Mouse (Mus musculus): ENCODE results near the gene Cirbp. TPM values are rescaled to one million over a fixed set of nuclear protein-coding genes. Genes with fewer than 3 reads are reported as not detected.

Gene Cirbp
- polyA plus RNA-seq, 2 experiments from 2014 or later: 132 to 177 TPM

DNA sequence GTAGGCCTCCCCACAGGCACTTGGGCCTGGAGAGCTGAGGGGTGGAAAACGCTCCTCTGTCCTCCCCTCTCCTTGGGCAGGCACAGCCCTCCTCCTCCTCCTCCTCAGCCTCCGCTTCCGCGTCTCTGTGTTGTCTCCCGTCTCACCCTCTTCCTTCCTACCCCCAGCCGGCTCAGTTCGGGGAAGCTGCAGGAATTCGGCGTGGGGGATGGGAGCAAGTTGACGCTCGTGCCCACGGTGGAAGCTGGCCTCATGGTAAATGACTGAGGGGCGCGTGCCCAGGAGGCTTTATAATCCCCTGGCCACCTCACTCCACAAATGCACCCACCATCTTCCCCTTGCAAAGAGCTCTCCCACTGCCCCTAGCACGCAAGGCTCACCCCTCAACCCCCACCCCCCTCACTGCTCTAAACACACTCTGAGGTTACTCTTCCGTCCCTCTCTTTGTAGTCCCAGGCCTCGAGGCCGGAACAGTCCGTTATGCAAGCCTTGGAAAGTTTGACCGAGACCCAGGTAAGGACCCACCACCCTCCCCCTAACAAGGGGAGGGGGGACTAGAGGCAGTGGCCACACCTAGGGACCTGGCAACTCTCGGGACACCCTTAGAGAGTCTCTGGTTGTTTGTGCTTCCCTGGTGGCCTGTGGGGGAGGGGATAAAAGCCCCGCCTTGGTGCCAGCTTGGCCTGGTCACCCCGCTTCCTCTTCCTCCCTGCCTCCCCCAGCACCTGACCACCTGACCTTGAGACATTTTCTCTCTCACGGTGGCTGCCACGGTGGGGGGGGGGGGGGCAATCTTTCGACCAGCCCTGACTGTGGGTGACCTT, 14.4 kb upstream of the Cirbp start:
- ATAC-seq: no peak

DNA sequence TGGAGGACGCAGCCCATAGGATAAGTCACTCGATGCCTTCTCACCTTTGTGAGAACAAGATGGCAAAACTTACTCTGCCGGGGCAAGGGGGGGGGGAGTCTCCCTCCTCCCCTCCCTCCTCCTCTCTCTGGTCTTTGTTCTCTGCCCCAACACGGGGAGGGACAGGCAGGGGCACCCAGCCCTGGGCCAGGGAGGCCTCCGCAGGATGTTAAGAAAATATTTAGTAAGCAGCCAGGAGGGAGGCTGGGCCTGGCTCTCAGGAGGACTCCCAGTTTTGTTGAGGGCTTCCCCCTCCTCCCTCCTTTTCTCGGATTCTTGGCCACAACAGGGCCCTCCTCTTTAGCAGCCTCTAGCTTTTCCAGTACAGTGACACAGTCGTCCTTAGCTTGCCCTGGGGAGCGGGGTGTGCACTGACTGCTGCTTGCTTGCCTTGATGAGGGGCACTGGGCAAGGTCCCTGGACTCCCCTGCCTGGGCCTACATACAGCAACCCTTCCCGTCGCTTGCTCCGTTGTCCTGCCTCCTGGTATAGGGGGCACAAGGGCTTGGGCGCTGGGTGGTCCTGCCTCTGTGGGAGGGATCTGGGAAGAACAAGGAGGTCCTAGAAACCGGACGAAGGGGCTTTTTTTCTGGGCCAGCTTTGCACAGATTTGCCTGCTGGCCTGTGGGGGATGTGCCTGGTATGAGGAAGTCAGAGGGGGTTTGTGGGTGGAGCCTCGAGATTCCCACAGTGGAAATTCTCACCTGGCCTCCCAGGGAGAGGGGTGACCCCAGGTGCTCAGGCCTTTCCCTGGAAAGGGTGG, 13.5 kb upstream of the Cirbp start:
- ATAC-seq: no peak

DNA sequence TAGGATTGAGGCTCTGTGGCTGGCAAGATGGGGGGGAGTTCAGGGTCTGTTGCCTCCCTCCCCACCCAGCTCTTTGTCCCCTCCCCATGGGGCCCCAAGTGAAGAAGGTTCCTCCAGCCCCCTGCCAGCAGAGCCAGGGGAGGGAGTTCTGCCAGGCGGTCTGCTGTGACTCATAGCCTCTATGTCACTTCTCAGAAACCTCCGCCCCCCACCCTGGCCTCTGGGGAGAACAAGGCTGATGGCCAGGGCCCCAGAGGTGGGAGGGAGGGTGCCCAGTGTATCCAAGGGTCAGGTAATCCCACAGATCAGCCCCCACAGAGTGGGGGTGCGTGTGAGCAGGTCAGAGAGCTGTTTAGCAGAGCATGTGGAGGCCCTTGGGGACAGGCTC, 12.9 kb upstream of the Cirbp start:
- no peak for ATAC-seq

DNA sequence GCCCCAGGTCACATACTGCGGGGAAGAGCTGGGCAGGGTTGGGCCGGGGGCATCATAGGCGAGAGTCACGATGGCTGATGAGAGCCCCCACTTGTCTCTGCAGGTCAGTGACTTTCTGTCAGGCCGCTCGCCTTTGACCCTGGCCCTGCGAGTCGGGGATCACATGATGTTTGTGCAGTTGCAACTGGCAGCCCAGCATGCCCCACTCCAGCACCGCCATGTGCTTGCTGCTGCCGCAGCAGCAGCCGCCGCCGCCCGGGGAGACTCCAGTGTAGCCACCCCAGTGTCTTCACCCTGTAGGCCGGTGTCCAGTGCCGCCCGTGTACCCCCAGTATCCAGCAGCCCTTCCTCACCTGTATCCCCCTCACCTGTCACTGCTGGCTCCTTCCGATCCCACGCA, 12.1 kb upstream of the Cirbp start:
- ATAC-seq: no peak

- no peak for ATAC-seq
These were observed 11.4 kb upstream of the Cirbp start for GRCm38 (mm10) chr10:80154384-80154783.

- ATAC-seq: no peak
These were observed 10.5 kb upstream of the Cirbp start for GRCm38 (mm10) chr10:80155277-80155676.

DNA sequence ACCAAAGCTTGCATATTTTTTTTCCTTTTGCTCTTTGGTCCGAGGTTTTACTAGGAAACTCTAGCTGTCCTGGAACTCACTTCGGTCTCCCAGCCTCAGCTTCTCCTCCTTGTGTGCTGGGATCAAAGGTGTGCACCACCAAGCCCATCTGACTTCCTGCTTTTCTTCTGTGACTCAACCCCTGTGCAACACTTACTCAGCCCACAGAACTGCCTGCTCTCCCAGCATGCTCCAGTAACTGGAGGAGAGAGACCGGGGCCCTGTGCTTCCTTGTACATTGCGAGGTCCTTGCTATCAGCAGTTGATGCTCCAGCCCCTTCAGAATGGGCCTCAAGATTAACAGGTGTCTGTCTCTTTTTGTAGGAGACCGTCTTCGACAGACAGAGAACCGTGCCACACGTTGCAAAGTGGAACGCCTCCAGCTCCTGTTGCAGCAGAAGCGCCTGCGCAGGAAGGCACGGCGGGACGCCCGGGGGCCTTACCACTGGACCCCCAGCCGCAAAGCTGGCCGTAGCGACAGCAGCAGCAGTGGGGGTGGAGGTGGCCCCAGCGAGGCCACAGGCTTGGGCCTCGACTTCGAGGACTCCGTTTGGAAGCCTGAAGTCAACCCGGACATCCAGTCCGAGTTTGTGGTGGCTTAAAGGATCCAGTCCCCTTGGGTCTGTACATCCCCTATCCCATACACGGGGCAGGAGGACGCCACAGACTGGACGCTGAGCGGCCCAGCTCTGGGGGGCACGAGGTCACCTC, 9.6 kb upstream of the Cirbp start:
- ATAC-seq: no peak

DNA sequence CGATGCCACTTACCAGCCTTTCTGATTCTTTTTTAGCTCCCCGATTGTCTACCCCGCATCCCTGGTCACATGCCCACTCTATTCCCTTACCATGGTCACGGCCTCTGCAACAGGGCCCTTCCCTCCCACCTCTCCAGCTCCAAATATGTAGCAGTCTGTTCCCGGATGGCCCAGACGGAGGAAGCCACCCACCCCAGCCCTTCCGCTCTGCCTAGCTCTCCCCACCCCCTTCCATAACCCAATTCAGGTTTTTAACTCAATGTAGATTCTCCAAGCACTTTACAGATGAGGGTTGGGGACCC, 9.1 kb upstream of the Cirbp start:
- no peak for ATAC-seq

DNA sequence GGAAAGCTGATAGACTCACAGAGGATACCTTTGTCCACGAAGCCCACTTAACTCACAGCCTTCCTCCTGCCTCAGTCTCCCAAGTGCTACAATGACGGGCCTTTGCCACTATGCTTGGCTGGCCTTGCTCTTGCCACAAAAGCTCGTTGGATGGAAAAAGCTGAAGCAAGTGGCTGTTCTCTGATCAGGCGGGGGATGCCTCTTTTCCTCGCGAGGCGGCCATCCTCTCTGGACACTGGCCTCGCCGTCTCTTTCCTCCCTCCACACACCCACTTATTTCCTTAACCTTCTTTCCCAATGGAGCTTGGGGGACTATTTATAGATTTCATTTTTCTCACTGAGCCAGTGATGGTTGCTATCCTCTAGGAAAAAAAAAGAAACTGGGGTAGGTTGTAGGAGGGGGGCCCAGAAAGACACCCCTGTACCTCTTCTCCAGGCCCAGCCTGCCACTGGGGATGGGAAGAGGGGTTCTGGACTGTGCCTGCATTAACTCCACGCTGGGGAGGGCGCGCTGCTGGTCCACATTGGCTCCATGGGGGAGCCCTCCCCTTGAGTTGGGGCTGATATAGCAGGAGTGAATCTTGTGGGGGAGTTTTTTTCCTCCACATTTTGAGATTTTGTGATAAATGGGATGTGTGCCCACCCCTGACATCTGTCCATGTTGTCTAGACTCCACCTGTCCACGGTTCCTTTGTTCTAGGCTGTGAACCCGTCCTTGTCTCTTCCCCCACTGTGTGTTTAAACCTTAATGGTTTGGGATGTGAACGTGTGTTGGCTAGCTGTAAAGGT, 8.4 kb upstream of the Cirbp start:
- no peak for ATAC-seq

DNA sequence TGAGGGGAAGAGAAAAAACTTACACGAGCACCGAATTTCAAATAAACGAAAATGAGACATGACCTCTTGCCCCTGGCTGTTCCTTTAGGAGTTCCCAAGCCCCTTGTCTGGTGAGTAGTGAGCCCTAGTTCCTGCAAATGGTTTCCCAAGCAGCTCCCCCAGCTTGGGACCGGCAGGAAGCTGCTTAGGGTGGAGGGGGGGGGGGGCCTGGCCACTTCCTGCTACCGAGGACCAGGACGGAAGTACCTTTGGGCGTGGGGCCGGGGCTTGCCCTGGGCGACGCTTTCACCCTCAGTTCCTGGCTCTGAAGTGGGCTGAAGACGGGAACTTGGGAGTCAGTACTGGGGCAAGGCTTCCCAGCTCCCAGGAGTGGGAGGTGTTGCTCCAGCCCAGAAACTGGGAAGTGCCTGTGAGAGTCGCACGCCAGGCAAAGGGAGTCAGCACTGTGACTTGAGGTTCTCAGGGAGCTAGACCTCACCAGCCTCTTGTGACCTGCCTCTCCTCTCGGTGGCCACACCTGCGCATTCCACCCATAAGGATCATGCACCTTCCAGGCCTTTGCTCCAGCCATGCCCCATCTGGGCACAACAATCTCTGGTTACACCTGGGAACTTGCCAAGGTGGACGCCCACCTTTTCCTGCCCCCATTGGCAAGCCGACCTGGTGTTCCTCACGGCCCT, 7.3 kb upstream of the Cirbp start:
- ATAC-seq: peak; percentile 40

- ATAC-seq: peak; percentile 3
These were observed 6.7 kb upstream of the Cirbp start for GRCm38 (mm10) chr10:80159021-80159560.

DNA sequence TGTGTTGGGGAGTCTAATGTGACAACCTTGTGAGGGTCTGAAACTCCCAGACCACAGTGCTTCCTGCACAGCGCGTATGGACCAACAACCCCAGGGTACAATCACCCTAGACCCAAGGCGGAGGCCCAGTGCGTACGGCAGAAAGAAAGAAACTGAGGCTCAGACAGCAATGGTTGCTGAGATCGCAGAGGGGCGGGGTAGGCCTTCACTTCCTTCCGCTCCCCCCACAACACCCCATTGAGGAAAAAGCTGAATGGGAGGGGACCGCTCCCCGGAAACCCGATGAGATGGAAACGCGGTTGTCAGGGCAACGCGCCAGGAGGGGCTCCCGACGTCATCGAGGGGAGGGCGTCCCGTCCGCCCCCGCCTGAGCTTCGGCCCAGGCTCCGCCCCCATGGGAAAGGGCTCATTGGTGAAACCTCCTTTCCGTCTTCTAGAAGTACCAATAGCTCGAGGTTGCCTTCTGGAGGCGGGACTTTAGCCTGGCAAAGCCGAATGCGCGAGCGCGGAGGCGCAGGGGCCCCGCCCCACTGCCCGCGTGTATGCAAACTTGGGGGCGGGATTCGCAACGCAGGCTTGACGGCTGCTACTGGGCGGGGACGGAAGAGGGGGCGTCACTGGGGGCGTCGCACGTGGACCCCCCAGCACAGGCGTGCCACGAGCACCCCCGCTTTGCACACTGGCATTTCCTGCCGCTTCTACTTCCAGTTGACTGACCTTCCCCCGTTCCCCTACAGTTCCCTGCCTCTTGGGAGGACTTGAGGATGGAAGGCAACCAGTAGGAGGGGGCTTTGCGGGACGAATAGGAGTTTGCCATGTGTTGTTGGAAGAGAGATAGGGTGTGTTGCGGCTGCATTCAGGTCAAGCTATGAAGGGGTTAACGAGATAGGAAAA, 6.0 kb upstream of the Cirbp start:
- peak; percentile 77 for ATAC-seq

DNA sequence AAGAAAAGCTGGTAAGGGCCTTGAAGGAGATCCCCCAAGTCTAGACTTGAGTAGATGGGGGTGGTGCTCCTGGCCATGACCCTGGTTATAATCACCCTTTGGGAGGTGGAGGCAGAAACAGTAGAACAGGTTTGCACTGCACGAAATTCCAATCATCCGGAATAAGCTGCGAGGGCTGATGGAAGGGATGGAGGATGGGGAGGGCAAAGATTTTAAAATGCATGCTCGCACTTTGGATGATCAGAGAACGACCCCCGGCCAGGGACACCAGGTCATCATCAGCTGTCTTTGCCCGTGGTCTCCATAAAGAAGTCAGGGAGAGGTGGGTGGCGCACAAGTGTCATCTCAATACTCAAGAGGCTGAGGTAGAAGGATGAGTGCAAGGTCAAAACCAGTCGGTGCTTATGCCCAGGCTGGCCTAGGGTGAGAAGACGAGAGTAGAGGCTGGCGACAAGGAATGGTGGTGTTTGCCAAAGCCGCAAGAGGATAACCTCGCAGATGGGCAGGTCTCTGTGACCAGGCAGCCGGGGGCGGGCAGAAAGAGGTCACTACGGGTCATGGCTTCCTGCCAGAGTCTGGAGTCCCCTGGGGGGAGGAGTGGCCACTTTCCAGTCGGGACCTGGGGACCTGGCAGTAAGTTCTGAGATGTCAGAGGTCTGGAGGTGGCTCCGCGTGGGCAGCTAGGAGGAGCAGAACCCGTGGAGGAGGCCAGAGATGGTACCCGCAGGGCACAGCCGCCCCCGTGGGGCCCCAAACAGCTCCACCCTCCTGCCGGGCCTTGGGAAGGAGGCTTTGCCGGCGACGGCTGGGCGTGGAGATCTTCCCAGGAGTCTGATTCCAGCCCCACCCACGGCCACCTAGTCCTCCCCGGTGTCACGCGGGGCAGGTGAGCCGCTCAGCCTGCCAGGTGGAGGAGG, 5.1 kb upstream of the Cirbp start:
- no peak for ATAC-seq

GRCm38 (mm10) chr10:80161522-80162242, 4.1 kb upstream of the Cirbp start:
- ATAC-seq: no peak

DNA sequence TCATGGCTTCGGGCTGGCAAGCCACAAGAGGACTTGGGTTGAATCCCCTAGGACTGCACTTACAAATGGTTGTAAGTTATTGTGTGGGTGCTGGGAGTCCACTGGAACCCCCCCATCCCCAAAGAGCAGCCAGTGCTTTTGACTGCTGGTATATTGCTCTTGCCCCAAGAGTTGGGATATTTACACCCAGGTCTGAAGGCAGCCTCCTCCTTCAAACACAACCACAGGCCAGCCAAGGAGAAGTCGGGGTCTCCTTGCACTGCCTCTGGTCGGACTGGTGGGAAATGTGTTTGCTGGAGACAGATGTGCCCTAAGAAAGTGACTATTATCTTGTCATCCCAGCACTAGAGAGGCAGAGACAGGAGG, 3.6 kb upstream of the Cirbp start:
- no peak for ATAC-seq

GRCm38 (mm10) chr10:80162716-80163299, 3.0 kb upstream of the Cirbp start:
- no peak for ATAC-seq

DNA sequence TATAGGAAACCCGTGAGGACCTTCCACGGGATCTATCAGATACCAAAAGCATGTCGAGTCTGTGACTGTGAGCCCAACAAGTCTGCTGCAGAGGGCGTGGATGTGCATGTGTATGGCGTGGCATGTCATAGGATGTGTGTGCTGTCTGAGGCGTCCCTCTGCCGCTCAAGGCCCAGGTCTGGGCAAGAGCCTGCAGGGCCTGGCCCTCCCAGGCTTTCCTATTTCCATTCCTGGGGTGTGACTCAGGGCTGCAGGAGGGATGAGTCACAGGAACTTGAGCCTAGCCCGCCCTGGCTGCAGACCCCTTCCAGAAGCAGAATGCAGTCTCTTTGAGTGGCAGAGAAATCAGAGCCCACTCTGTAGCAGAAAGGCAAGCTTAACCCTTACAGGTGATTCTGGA, 2.1 kb upstream of the Cirbp start:
- ATAC-seq: no peak

GRCm38 (mm10) chr10:80164161-80164997, 1.4 kb upstream of the Cirbp start:
- ATAC-seq: no peak
